Mouse (Mus musculus): ENCODE measurements around the gene Txndc11. TPM values are rescaled to one million over a fixed set of nuclear protein-coding genes. Genes with fewer than 3 reads are reported as not detected.

Txndc11 gene
- total RNA-seq, 2 experiments from 2014 or later: 32.1 to 38.1 TPM

- intact Hi-C loops (cut with DNase I): no loop called here
- DNase-seq (ENCODE audit: low spot score in 2 of 2): no peak
These were observed 10.3 kb downstream of the Txndc11 start for GRCm38 (mm10) chr16:11124110-11124509.

DNA sequence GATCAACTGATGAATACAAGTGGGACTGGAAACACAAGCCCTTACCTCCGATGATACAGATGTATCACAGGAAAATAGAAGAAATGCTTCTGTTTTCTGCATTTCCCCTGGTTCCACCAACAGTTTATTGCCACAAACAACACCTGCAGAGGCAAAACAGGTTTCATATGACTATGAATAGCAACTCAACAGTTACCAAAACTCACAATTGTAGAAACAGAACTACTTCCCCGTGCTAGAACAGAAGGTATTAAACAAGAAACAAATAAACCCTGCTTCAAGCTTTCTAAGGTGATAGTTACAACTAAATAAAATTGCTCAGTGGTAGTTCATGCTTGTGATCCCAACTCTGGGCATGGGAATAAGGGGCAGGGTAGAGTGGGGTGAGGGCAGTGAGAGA is 11.8 kb downstream of the Txndc11 start:
- no peak for DNase-seq (ENCODE audit: low spot score in 2 of 2)
- intact Hi-C loops (cut with DNase I): no loop called here

DNA sequence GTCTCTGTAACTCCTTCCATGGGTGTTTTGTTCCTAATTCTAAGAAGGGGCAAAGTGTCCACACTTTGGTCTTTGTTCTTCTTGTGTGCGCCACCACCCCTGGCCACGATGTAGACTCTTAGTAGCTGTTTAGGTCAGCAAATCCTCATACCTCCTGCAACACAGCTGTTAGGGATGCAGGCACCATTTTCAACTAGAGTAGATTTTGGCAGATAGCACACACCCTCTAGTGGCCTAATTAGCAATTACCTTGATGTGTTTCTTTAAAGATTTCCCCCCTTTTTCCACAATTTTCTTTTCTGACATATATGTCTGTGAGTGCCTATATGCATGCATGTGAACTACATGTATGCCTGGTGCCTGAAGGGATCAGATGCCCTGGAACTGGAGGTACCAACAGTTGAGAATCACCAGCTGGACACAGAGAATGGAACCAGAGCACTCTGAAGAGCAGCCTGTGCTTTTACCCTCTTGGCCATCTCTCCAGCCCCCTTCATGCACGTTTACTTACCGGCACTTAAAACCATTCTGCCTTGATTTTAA is 25.2 kb downstream of the Txndc11 start:
- intact Hi-C loops (cut with DNase I): loop anchor here (2.0 to 5.0 kb wide), 2 partner anchors 74 to 237 kb away; no protein-coding TSS in a partner anchor
- DNase-seq (ENCODE audit: low spot score in 2 of 2): no peak

DNA sequence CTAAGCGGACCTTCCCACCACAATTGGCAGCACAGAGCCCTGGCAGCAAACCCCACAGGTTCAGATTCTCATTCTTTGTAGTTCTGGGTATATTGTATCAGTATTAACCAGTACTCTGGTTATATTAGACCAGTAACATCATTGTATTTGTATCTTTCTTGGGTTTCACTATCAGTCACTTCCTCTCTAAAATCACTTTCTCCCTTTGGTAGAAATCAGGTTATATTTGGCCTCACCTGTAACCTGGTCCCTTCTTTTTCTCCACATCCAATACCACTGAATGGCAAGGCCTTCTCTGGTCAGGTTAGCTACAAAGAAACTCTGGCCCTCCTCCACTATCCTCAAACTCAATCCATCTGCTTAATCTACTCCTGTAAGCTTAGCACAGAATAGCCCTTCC is 29.5 kb downstream of the Txndc11 start:
- intact Hi-C loops (cut with DNase I): loop anchor here (5.0 kb wide), 2 partner anchors 38 to 233 kb away; partner anchors contain the start of gene Litaf
- DNase-seq (ENCODE audit: low spot score in 2 of 2): no peak

- intact Hi-C loops (cut with DNase I): no loop called here
- DNase-seq (ENCODE audit: low spot score in 2 of 2): no peak
These were observed 37.1 kb downstream of the Txndc11 start for GRCm38 (mm10) chr16:11097301-11097700.

DNA sequence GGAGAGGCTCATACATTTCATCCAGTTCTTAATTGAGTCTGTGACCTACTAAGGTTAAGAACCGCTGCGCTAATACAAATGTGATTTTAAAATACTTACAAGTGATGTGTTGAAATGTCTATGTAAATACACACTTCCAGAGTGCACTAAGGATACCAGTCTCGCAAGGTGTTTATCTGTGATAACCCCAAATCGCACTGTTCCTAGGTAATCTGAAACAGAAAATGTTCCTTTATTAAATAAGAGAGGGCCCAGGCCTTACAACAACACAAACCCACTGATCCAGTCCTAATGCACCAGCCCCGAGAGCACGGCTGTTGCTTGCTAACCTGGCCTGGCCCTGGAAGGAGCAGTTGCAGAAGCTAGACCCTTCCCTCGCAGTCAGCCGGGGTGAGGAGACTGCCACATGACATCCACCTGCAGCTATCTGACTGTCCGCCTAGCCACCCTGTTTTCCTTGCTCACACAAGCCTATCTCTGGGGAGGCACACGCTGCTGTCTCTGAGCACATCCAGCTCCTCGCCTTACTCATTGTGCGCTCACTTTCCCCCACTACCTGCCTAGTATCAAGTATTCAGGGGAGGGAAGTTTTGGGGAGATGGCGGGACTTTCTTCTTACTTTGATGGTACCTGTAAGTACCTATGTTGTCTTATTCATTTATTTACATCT is 40.6 kb downstream of the Txndc11 start:
- intact Hi-C loops (cut with DNase I): no loop called here

GRCm38 (mm10) chr16:11092523-11092922 is 41.9 kb downstream of the Txndc11 start:
- DNase-seq (ENCODE audit: low spot score in 2 of 2): peak; percentile 54 to 64
- intact Hi-C loops (cut with DNase I): no loop called here

More for the DNA sequence above, 40.6 kb downstream of the Txndc11 start:
- DNase-seq (ENCODE audit: low spot score in 2 of 2): no peak

DNA sequence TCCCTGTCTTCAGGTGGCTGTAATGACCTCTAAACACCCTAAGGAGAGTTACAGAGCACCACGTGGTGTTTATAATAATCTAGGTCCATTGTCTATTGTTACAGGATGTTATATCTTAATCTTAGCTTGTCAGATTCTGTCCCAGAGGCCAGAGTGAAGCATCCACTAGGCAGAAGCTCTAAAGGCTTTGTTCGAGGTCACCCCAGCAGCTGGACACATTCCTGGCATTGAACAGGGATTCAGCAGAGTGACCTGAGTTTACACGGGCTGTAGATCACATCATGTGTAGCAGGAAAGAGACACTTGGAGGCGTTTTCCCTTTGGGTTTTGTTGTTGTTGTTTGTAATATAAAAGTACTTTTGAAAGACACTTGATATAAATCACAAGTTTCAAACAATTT is 42.4 kb downstream of the Txndc11 start:
- intact Hi-C loops (cut with DNase I): no loop called here
- DNase-seq (ENCODE audit: low spot score in 2 of 2): no peak

- intact Hi-C loops (cut with DNase I): no loop called here
- no peak for DNase-seq (ENCODE audit: low spot score in 2 of 2)
These were observed 43.4 kb downstream of the Txndc11 start for GRCm38 (mm10) chr16:11090836-11091570.

DNA sequence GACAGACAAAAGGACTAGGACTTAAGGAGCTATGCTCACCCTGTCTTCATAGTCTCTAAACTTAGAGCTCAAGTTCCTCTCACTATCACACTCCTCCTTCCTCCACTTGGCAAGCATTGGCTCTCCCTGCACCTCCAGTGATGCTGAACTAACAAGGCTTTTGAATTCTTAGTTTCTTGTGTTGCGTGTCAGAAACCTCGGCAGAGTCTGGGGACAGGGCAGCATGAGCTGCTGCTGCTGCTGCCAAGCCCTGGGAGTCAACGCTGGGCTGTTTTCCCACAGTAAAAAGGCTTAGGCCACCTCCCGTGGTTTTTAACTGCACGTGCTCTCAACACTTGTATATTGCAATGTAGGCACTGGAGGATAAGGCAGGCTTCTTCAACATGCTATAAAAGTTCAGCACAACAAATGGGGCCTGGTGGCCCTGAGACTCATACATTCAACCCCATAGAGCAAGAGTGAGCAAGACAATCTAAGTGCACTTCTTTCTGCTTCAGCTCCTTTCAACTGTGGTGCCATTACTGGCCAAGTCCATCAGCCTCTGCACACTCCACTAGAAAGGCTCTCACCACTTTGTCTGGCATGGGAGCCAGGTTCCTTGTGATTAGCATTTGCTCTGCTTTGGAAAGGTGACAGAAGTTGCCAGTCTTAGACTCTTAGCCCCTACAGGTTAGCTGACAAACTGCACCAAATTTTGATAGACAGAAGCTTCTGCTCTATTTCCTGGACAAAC is 47.4 kb downstream of the Txndc11 start:
- DNase-seq (ENCODE audit: low spot score in 2 of 2): peak in 1 of 2 experiments; percentile 16
- intact Hi-C loops (cut with DNase I): no loop called here

GRCm38 (mm10) chr16:11086299-11086698 is 48.2 kb downstream of the Txndc11 start:
- DNase-seq (ENCODE audit: low spot score in 2 of 2): no peak
- intact Hi-C loops (cut with DNase I): no loop called here

DNA sequence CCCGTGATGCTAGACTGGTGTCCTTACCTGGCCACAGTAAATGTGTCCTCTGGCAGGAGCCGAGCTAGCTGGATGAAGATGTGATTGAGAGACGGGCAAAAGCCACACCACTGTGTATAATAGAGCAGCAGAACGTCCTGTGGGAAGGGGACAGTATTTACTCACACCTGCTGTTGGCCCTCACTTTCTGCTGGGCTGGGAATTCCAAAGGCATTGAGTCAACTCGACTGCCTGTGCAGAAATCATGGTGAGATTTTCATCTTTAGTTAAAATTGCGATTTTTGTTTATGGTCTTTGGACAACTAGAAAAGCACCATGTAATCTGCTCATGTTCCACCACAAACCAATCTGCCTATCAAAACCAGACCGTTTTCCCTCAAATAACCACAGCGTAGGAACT is 50.3 kb downstream of the Txndc11 start:
- intact Hi-C loops (cut with DNase I): loop anchor here (2.0 kb wide), 1 partner anchor 15 kb away; no protein-coding TSS in a partner anchor
- no peak for DNase-seq (ENCODE audit: low spot score in 2 of 2)

GRCm38 (mm10) chr16:11078216-11078869 is 56.1 kb downstream of the Txndc11 start:
- DNase-seq (ENCODE audit: low spot score in 2 of 2): no peak
- intact Hi-C loops (cut with DNase I): no loop called here

DNA sequence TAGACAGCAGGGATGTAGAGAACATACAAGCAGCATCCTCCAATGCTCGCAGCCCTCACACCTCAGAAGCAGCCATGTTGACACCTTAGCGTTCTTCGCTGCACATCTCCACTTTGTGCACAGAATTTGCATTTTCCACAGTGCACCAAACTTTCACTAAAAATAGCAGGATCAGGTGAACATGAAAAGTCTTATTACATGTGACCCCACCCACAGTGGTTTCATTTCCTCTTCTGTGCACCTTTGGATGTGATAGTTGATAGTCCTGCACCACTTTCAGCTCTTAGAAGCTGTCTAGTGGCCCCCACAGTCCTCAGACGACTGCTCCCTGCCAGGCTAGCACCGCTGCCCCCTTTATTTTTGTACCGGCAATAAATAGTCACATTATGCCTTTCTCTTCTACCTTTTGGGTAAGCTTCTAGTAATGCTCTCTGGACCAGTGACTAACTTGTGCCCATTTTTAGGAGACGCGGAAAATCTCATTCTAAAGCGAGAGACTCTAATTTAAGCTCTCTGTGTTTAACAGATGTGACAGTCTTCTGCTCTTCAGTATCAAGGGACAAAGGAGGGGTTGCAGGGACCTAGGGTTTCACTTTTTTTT is 56.7 kb downstream of the Txndc11 start:
- DNase-seq (ENCODE audit: low spot score in 2 of 2): no peak
- intact Hi-C loops (cut with DNase I): no loop called here

DNA sequence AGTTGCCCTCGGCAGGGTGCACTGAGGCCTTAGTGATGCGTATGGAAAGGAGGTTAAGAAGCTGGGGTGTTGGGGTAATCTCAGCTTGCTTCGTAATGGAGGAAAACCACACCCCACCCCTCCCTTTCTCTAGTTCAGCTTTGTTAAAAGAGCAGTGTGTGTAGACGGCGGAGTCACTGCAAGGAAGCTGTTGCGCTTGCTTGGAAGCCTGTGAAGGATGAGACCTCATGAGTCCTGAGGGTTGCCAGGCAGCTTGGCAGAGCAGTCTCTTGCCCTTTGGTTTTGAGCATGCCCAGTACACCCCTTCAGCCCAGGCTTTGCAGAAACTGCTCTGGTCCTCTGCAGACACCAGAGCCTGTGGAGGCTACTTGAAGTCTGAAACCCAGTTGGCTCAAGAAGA is 61.4 kb downstream of the Txndc11 start:
- intact Hi-C loops (cut with DNase I): no loop called here
- no peak for DNase-seq (ENCODE audit: low spot score in 2 of 2)

DNA sequence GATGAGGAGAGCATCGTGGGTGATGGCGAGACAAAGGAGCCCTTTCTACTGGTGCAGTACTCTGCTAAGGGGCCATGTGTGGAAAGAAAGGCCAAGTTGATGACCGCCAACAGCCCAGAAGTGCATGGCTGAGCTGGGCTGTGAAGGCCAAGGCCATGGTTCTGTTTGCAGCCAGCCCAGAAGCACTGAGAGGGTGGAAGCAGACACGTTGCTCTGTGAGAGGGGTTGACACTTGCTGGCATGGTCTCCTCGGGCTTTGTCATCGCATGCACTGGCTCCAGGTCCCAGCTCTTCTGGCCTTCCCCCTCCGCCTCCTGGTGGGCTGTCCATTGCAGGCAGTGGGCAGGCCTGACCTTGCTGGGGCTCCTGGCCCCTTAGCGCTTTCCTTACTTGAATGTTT is 62.0 kb downstream of the Txndc11 start:
- intact Hi-C loops (cut with DNase I): no loop called here
- DNase-seq (ENCODE audit: low spot score in 2 of 2): no peak

DNA sequence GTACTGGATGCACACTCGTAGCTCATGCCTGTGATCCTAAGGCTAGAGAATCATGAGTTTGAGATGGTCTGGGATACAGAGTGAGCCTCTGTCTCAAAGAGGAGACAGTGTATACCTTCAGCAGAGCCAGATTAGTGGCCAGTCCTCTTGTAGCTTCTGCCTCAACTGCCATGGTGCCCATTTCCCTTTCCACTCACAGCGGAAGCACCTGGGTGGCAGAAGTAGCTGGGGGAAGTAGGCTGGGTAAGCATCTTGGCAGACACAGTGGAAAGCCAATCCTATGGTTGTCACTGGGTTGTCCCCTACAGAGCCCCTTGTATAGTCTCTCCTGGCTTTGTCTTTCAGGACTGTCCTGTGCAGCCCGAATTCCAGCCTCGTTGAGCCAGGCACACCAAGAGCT is 62.6 kb downstream of the Txndc11 start:
- intact Hi-C loops (cut with DNase I): no loop called here

GRCm38 (mm10) chr16:11071176-11071575 is 63.3 kb downstream of the Txndc11 start:
- intact Hi-C loops (cut with DNase I): no loop called here

More for the DNA sequence above, 62.6 kb downstream of the Txndc11 start:
- DNase-seq (ENCODE audit: low spot score in 2 of 2): no peak

More at GRCm38 (mm10) chr16:11071176-11071575, 63.3 kb downstream of the Txndc11 start:
- no peak for DNase-seq (ENCODE audit: low spot score in 2 of 2)
